Mouse (Mus musculus): ENCODE data around the gene Zdhhc14. TPM values are rescaled to one million over a fixed set of nuclear protein-coding genes. Genes with fewer than 3 reads are reported as not detected.

Gene Zdhhc14
- polyA plus RNA-seq, 1 experiment from 2014 or later = 1.6 TPM

DNA sequence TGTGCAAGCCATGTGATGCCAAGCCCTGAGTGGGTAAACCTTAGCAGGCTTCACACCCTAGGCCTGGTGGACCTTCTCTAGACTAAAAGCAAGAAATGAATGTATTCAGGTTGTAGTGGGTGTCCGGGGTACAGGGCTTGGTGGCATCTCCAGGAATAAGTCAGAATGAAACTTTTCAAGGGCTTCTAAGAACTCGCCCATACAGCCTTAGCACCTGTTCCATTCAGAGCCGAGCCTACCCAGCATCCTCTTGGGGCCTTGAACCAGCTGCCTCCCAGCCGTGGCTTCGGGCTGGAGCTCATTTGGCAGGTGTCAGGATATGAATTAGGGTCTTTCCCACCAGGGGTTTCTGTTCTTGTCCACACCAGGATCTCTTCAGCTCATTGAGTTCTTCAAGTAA is 263.7 kb downstream of the Zdhhc14 start:
- TF ChIP-seq CTCF (IDR thresholded peaks at IDR 0.05; ENCODE audit: low read depth) = no peak
- Histone ChIP-seq H3K36me3 (ENCODE audit: insufficient read depth) (no peaks in the 10 kb centered on the region), H3K4me2 (no peak overlapping the region), H3K27ac (ENCODE audit: low read depth) (no peak overlapping the region), H3K9me3 (ENCODE audit: low read depth, low read length) (no peaks in the 10 kb centered on the region), H3K9ac (no peak overlapping the region), H3K27me3 (ENCODE audit: insufficient read depth, low read length) (no peaks in the 10 kb centered on the region), H3K4me3 (ENCODE audit: low read depth, low read length) (no peak overlapping the region), H3K4me1 (ENCODE audit: insufficient read depth) (no peaks in the 10 kb centered on the region)
- DNase-seq (no peak), ATAC-seq (ENCODE audit: insufficient read depth) (no peak)
- 52% methylated on average over 5 of the region's 5 CpGs for whole genome bisulfite sequencing

DNA sequence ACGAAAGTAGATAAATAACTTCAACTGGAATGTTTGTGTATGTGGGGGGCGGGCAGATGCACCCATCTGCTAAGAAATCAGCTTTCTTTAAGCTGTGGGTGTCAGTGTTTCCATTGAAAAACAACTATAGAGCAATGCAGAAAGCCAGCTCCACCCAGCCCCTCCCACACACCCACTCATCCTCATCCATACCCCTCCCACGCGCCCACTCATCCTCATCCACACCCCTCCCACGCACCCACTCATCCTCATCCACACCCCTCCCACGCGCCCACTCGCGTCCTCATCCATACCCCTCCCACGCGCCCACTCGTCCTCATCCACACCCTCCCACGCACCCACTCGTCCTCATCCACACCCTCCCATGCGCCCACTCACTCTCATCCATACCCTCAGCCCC is 264.5 kb downstream of the Zdhhc14 start:
- Histone ChIP-seq H3K9ac (no peak overlapping the region), H3K4me2 (no peak overlapping the region), H3K36me3 (ENCODE audit: insufficient read depth) (no peaks in the 10 kb centered on the region), H3K27me3 (ENCODE audit: insufficient read depth, low read length) (no peaks in the 10 kb centered on the region), H3K4me1 (ENCODE audit: insufficient read depth) (no peaks in the 10 kb centered on the region), H3K27ac (ENCODE audit: low read depth) (no peak overlapping the region), H3K4me3 (ENCODE audit: low read depth, low read length) (no peak overlapping the region), H3K9me3 (ENCODE audit: low read depth, low read length) (no peaks in the 10 kb centered on the region)
- 83% methylated on average over 15 of the region's 15 CpGs for WGBS
- DNase-seq (no peak), ATAC-seq (ENCODE audit: insufficient read depth) (no peak)
- TF ChIP-seq CTCF (IDR thresholded peaks at IDR 0.05; ENCODE audit: low read depth) = no peak

GRCm38 (mm10) chr17:5763768-5764167 is 271.4 kb downstream of the Zdhhc14 start:
- Histone ChIP-seq H3K27me3 (ENCODE audit: insufficient read depth, low read length) (no peaks in the 10 kb centered on the region), H3K4me2 (no peak overlapping the region)
- ATAC-seq (ENCODE audit: insufficient read depth) = no peak

GRCm38 (mm10) chr17:5764270-5764669 is 271.9 kb downstream of the Zdhhc14 start:
- no peak overlapping the region for H3K9ac ChIP-seq
- no peaks in the 10 kb centered on the region for H3K36me3 ChIP-seq (ENCODE audit: insufficient read depth)
- no peak overlapping the region for H3K4me3 ChIP-seq (ENCODE audit: low read depth, low read length)
- H3K4me1 ChIP-seq (ENCODE audit: insufficient read depth) = no peaks in the 10 kb centered on the region
- no peak for TF ChIP-seq CTCF (IDR thresholded peaks at IDR 0.05; ENCODE audit: low read depth)
- no peak for DNase-seq
- WGBS = 57% methylated on average over 5 of the region's 5 CpGs
- no peaks in the 10 kb centered on the region for H3K9me3 ChIP-seq (ENCODE audit: low read depth, low read length)
- ATAC-seq (ENCODE audit: insufficient read depth) = no peak
- H3K4me2 ChIP-seq = no peak overlapping the region
- no peak overlapping the region for H3K27ac ChIP-seq (ENCODE audit: low read depth)
- no peaks in the 10 kb centered on the region for H3K27me3 ChIP-seq (ENCODE audit: insufficient read depth, low read length)

More at GRCm38 (mm10) chr17:5763768-5764167, 271.4 kb downstream of the Zdhhc14 start:
- no peak for TF ChIP-seq CTCF (IDR thresholded peaks at IDR 0.05; ENCODE audit: low read depth)
- Histone ChIP-seq H3K9me3 (ENCODE audit: low read depth, low read length) (no peaks in the 10 kb centered on the region), H3K4me1 (ENCODE audit: insufficient read depth) (no peaks in the 10 kb centered on the region), H3K36me3 (ENCODE audit: insufficient read depth) (no peaks in the 10 kb centered on the region), H3K9ac (no peak overlapping the region), H3K27ac (ENCODE audit: low read depth) (no peak overlapping the region), H3K4me3 (ENCODE audit: low read depth, low read length) (no peak overlapping the region)
- DNase-seq = no peak
- 92% methylated on average over 5 of the region's 5 CpGs for WGBS

GRCm38 (mm10) chr17:5765746-5766145 is 273.4 kb downstream of the Zdhhc14 start:
- Histone ChIP-seq H3K4me3 (ENCODE audit: low read depth, low read length) (no peak overlapping the region), H3K4me2 (no peak overlapping the region), H3K9ac (no peak overlapping the region), H3K4me1 (ENCODE audit: insufficient read depth) (peaks cover 5% of the 10 kb centered on the region; the same call in 1 of the 2 replicates), H3K9me3 (ENCODE audit: low read depth, low read length) (no peaks in the 10 kb centered on the region), H3K36me3 (ENCODE audit: insufficient read depth) (no peaks in the 10 kb centered on the region), H3K27ac (ENCODE audit: low read depth) (no peak overlapping the region), H3K27me3 (ENCODE audit: insufficient read depth, low read length) (no peaks in the 10 kb centered on the region)
- WGBS = 83% methylated on average over 4 of the region's 4 CpGs
- TF ChIP-seq CTCF (IDR thresholded peaks at IDR 0.05; ENCODE audit: low read depth) = no peak
- ATAC-seq (ENCODE audit: insufficient read depth) (no peak), DNase-seq (no peak)

GRCm38 (mm10) chr17:5768164-5768705 is 275.9 kb downstream of the Zdhhc14 start:
- H3K4me2 ChIP-seq = no peak overlapping the region
- H3K4me1 ChIP-seq (ENCODE audit: insufficient read depth) = peaks cover 9% of the 10 kb centered on the region
- TF ChIP-seq CTCF (IDR thresholded peaks at IDR 0.05; ENCODE audit: low read depth) = no peak
- H3K27ac ChIP-seq (ENCODE audit: low read depth) = peak overlapping the region; percentile 94; the same call in 1 of the 2 replicates
- no peaks in the 10 kb centered on the region for H3K27me3 ChIP-seq (ENCODE audit: insufficient read depth, low read length)
- no peak for ATAC-seq (ENCODE audit: insufficient read depth)
- no peaks in the 10 kb centered on the region for H3K9me3 ChIP-seq (ENCODE audit: low read depth, low read length)
- H3K9ac ChIP-seq = no peak overlapping the region
- 62% methylated on average over 6 of the region's 6 CpGs for WGBS
- DNase-seq = no peak
- no peak overlapping the region for H3K4me3 ChIP-seq (ENCODE audit: low read depth, low read length)
- no peaks in the 10 kb centered on the region for H3K36me3 ChIP-seq (ENCODE audit: insufficient read depth)

GRCm38 (mm10) chr17:5768810-5769520 is 276.6 kb downstream of the Zdhhc14 start:
- 72% methylated on average over 9 of the region's 9 CpGs for WGBS
- peak overlapping the region; percentile 94 for H3K27ac ChIP-seq (ENCODE audit: low read depth)

More at GRCm38 (mm10) chr17:5768810-5769520, 276.6 kb downstream of the Zdhhc14 start:
- DNase-seq (no peak), ATAC-seq (ENCODE audit: insufficient read depth) (no peak)
- H3K4me1 ChIP-seq (ENCODE audit: insufficient read depth) = peaks cover 9% of the 10 kb centered on the region
- no peak overlapping the region for H3K4me2 ChIP-seq
- H3K27me3 ChIP-seq (ENCODE audit: insufficient read depth, low read length) = no peaks in the 10 kb centered on the region
- H3K4me3 ChIP-seq (ENCODE audit: low read depth, low read length) = no peak overlapping the region
- no peak for TF ChIP-seq CTCF (IDR thresholded peaks at IDR 0.05; ENCODE audit: low read depth)
- no peaks in the 10 kb centered on the region for H3K9me3 ChIP-seq (ENCODE audit: low read depth, low read length)
- H3K9ac ChIP-seq = no peak overlapping the region
- no peaks in the 10 kb centered on the region for H3K36me3 ChIP-seq (ENCODE audit: insufficient read depth)

All from lung, embryonic 14.5 days (tissue).